ENCODE assay signal across 18 mouse cellular contexts in genomic region chr6:53612681-53613080, GRCm38 (mm10).
A peak's percentile ranks its signal among the peaks of the same experiment; 100 is the strongest.
DNase-seq lines count a peak whose midpoint lies in the region; ATAC-seq and TF ChIP-seq lines count a peak whose summit lies in the region.
"Had no signal": no experiment of that assay in that cellular context is flagged by ENCODE, and none has a peak within 500 bp of the region (broad histone marks: within the 10 kb centered on the region; RNA-seq: fewer than 3 reads in every experiment).

No protein-coding gene starts in this region.

- no peak for ATAC-seq in midbrain, embryonic 16.5 days
- no peak for ATAC-seq in midbrain, embryonic 15.5 days (replicated peaks)

- no peak overlapping the region for H3K4me3 ChIP-seq in midbrain, embryonic 16.5 days (ENCODE audit: low read depth, low read length)
- H3K4me3 ChIP-seq in midbrain, embryonic 15.5 days, result no peak overlapping the region
- peak overlapping the region; percentile 26; the same call in 1 of the 2 replicates for H3K4me3 ChIP-seq in embryonic facial prominence, embryonic 10.5 days
- H3K4me3 ChIP-seq in limb, embryonic 10.5 days, result no peak overlapping the region
- no peak overlapping the region for H3K4me3 ChIP-seq in myocyte
- H3K4me3 ChIP-seq: hindbrain, embryonic 15.5 days; megakaryocyte, embryonic 14.5 days had no signal

- 54% methylated on average over 6 of the region's 6 CpGs for WGBS in midbrain, embryonic 16.5 days
- 58% methylated on average over 6 of the region's 6 CpGs for WGBS in midbrain, embryonic 15.5 days
- 23% methylated on average over 6 of the region's 6 CpGs for WGBS in embryonic facial prominence, embryonic 10.5 days
- 50% methylated on average over 6 of the region's 6 CpGs for WGBS in limb, embryonic 10.5 days

- no peak for TF ChIP-seq POLR2A in myocyte (IDR thresholded peaks at IDR 0.05; ENCODE audit: insufficient read length, low read depth)

- no peaks in the 10 kb centered on the region for H3K9me3 ChIP-seq in midbrain, embryonic 16.5 days (replicated peaks; ENCODE audit: control insufficient read depth, low read length, poor library complexity, severe bottlenecking)
- H3K9me3 ChIP-seq in midbrain, embryonic 15.5 days, result no peaks in the 10 kb centered on the region
- H3K9me3 ChIP-seq in embryonic facial prominence, embryonic 10.5 days, result no peaks in the 10 kb centered on the region
- no peaks in the 10 kb centered on the region for H3K9me3 ChIP-seq in limb, embryonic 10.5 days (replicated peaks)
- H3K9me3 ChIP-seq: hindbrain, embryonic 15.5 days; megakaryocyte, embryonic 14.5 days had no signal

- no peaks in the 10 kb centered on the region for H3K27me3 ChIP-seq in midbrain, embryonic 16.5 days (ENCODE audit: control insufficient read depth, insufficient read depth, low read depth, low read length)
- H3K27me3 ChIP-seq in midbrain, embryonic 15.5 days (replicated peaks), result no peaks in the 10 kb centered on the region
- H3K27me3 ChIP-seq in embryonic facial prominence, embryonic 10.5 days (replicated peaks; ENCODE audit: low read depth, poor library complexity, severe bottlenecking), result no peaks in the 10 kb centered on the region; the same call in 1 of the 2 replicates
- no peaks in the 10 kb centered on the region for H3K27me3 ChIP-seq in limb, embryonic 10.5 days (ENCODE audit: low read depth, poor library complexity, severe bottlenecking)
- H3K27me3 ChIP-seq in myocyte (ENCODE audit: control insufficient read depth, insufficient read depth, insufficient read length), result no peaks in the 10 kb centered on the region
- H3K27me3 ChIP-seq: hindbrain, embryonic 15.5 days had no signal

- peak overlapping the region; percentile 16; the same call in 1 of the 2 replicates for H3K4me2 ChIP-seq in midbrain, embryonic 16.5 days (ENCODE audit: low read length)
- no peak overlapping the region for H3K4me2 ChIP-seq in midbrain, embryonic 15.5 days
- peak overlapping the region; percentile 49 for H3K4me2 ChIP-seq in myocyte (ENCODE audit: low read depth)
- H3K4me2 ChIP-seq: hindbrain, embryonic 15.5 days had no signal

- H3K27ac ChIP-seq in midbrain, embryonic 16.5 days (ENCODE audit: low read length), result no peak overlapping the region
- no peak overlapping the region for H3K27ac ChIP-seq in midbrain, embryonic 15.5 days
- peak overlapping the region; percentile 81 for H3K27ac ChIP-seq in embryonic facial prominence, embryonic 10.5 days (replicated peaks)
- peak overlapping the region; percentile 79 for H3K27ac ChIP-seq in limb, embryonic 10.5 days
- H3K27ac ChIP-seq: hindbrain, embryonic 15.5 days had no signal

- H3K79me2 ChIP-seq in myocyte (ENCODE audit: control insufficient read depth, insufficient read depth), result no peaks in the 10 kb centered on the region

- H3K9ac ChIP-seq in midbrain, embryonic 16.5 days (ENCODE audit: low read depth, low read length), result no peak overlapping the region
- no peak overlapping the region for H3K9ac ChIP-seq in midbrain, embryonic 15.5 days
- H3K9ac ChIP-seq: hindbrain, embryonic 15.5 days had no signal

- peaks cover 7% of the 10 kb centered on the region for H3K4me1 ChIP-seq in midbrain, embryonic 16.5 days (ENCODE audit: control insufficient read depth, insufficient read depth, low read length)
- 0 out of 2 replicates have a peak, but pooled peaks cover 4% of the 10 kb centered on the region for H3K4me1 ChIP-seq in midbrain, embryonic 15.5 days
- H3K4me1 ChIP-seq in embryonic facial prominence, embryonic 10.5 days, result peaks cover 47% of the 10 kb centered on the region
- H3K4me1 ChIP-seq in limb, embryonic 10.5 days, result peaks cover 48% of the 10 kb centered on the region
- H3K4me1 ChIP-seq: megakaryocyte, embryonic 14.5 days had no signal

- peak; percentile 49 for DNase-seq in embryonic facial prominence, embryonic 10.5 days (ENCODE audit: low spot score)
- DNase-seq in limb, embryonic 10.5 days (ENCODE audit: low spot score), result peak; percentile 40
- DNase-seq in testis, postnatal 10 days (ENCODE audit: low spot score), result no peak
- no peak for DNase-seq in cerebellum, adult 11-12 months
- no peak for DNase-seq in left cerebral cortex, adult 11 months (ENCODE audit: low spot score)
- DNase-seq: adrenal gland, adult 2 months; cerebellum, adult 11 months; kidney, adult 11 months; kidney, postnatal 10 days; layer of hippocampus, adult 9-11 months; lung, postnatal 10 days; retina, postnatal 1 day had no signal

- no peak overlapping the region for H3ac ChIP-seq in myocyte (ENCODE audit: control insufficient read depth, insufficient read length)

- no peaks in the 10 kb centered on the region for H3K36me3 ChIP-seq in midbrain, embryonic 16.5 days (ENCODE audit: control insufficient read depth, insufficient read depth, low read length)
- H3K36me3 ChIP-seq in midbrain, embryonic 15.5 days (replicated peaks), result no peaks in the 10 kb centered on the region
- H3K36me3 ChIP-seq in embryonic facial prominence, embryonic 10.5 days (replicated peaks), result no peaks in the 10 kb centered on the region
- H3K36me3 ChIP-seq in limb, embryonic 10.5 days, result no peaks in the 10 kb centered on the region
- H3K36me3 ChIP-seq in myocyte (ENCODE audit: control insufficient read depth, insufficient read depth), result no peaks in the 10 kb centered on the region
- H3K36me3 ChIP-seq: G1E; hindbrain, embryonic 15.5 days had no signal

TF ChIP-seq in myocyte, 11 proteins besides CTCF, POLR2A, EP300 and RAD21:
- TF ChIP-seq REST (IDR thresholded peaks at IDR 0.05; ENCODE audit: insufficient read depth, insufficient read length), result no peak
- TF ChIP-seq TCF12 (IDR thresholded peaks at IDR 0.05; ENCODE audit: insufficient read depth, poor library complexity, severe bottlenecking), result no peak
- TF ChIP-seq CEBPB (IDR thresholded peaks at IDR 0.05; ENCODE audit: insufficient read depth, poor library complexity, severe bottlenecking), result no peak
- no peak for TF ChIP-seq SRF (IDR thresholded peaks at IDR 0.05; ENCODE audit: control insufficient read depth, insufficient read length, low read depth)
- TF ChIP-seq TCF3 (IDR thresholded peaks at IDR 0.05; ENCODE audit: insufficient read length, low read depth), result no peak
- TF ChIP-seq MAX (IDR thresholded peaks at IDR 0.05; ENCODE audit: low read depth), result no peak
- TF ChIP-seq MYOD1 (IDR thresholded peaks at IDR 0.05; ENCODE audit: control insufficient read depth in 1 of 3, insufficient read length in 2 of 3, low read depth in 2 of 3), result no peak

Comparison
In these comparisons a context has a peak if more than half of its experiments do, and no peak if none do; other contexts are left out.
1. H3K27ac ChIP-seq: peak in embryonic facial prominence, embryonic 10.5 days (single experiment) and limb, embryonic 10.5 days (single experiment); none in midbrain, embryonic 16.5 days (single experiment) and midbrain, embryonic 15.5 days (single experiment).
2. DNase-seq: peak in embryonic facial prominence, embryonic 10.5 days (single experiment) and limb, embryonic 10.5 days (single experiment); none in testis, postnatal 10 days (single experiment), cerebellum, adult 11-12 months (single experiment) and left cerebral cortex, adult 11 months (single experiment).